Mouse (Mus musculus) lung, embryonic 14.5 days (tissue): ENCODE measurements around the gene Mapkapk2. TPM values are rescaled to one million over a fixed set of nuclear protein-coding genes. Genes with fewer than 3 reads are reported as not detected.
A peak's percentile ranks its signal among the peaks of the same experiment; 100 is the strongest.

Experiments
- ATAC-seq: fragments of 200-750 bp; cut with Nextera tagmentation; 2 replicates; pipeline ENCODE4 v1.8.0; 2017; ENCODE audit warnings: mild to moderate bottlenecking, moderate TSS enrichment, moderate library complexity; ENCODE audit not compliant: insufficient read depth
- DNase-seq: peaks from one replicate; pipeline ENCODE4 v3.0.0-alpha.2; 2015
- H3K27ac ChIP-seq: fragments of 300-500 bp; sonication (generic); 2 replicates; pipeline ENCODE4 v1.5.1; 2014; ENCODE audit warnings: low read depth, mild to moderate bottlenecking, moderate library complexity
- H3K27me3 ChIP-seq: fragments of 300-500 bp; sonication (generic); 2 replicates; pipeline ENCODE4 v1.6.1; 2014; ENCODE audit warnings: low read length, control low read depth; ENCODE audit not compliant: insufficient read depth
- H3K36me3 ChIP-seq: fragments of 300-500 bp; sonication (generic); 2 replicates; pipeline ENCODE4 v1.6.1; 2014; ENCODE audit warnings: control low read depth; ENCODE audit not compliant: insufficient read depth
- H3K4me1 ChIP-seq: fragments of 300-500 bp; sonication (generic); 2 replicates; pipeline ENCODE4 v1.6.1; 2014; ENCODE audit warnings: antibody characterized with exemption, control low read depth; ENCODE audit not compliant: insufficient read depth
- H3K4me2 ChIP-seq: fragments of 300-500 bp; sonication (generic); 2 replicates; pipeline ENCODE4 v1.6.1; 2014; ENCODE audit warnings: mild to moderate bottlenecking
- H3K4me3 ChIP-seq: fragments of 300-500 bp; sonication (generic); 2 replicates; pipeline ENCODE4 v1.5.1; 2014; ENCODE audit warnings: low read depth, low read length
- H3K9ac ChIP-seq: fragments of 300-500 bp; sonication (generic); 2 replicates; pipeline ENCODE4 v1.6.1; 2014
- H3K9me3 ChIP-seq: fragments of 300-500 bp; sonication (generic); 2 replicates; pipeline ENCODE4 v1.6.1; 2016; ENCODE audit warnings: low read depth, low read length, control low read depth
- CTCF ChIP-seq: IDR thresholded peaks from 2 replicates; pipeline ENCODE4 v1.5.1; 2016; ENCODE audit warnings: antibody characterized with exemption, low read depth
- WGBS: fragments of 180-500 bp; shearing (Covaris S2); extraction: QIAGEN DNeasy Blood & Tissue Kit; methylation state at CpG from one replicate; pipeline ENCODE4 v1.1.7; 2014; 5-methylcytosine and 5-hydroxymethylcytosine counted together
- polyA plus RNA-seq: library from polyadenylated mRNA; unstranded; fragments of >200 nt; fragmentation: Nextera tagmentation; extraction: Ambion mirVana; gene quantifications from 2 replicates; pipeline ENCODE4 v1.2.1, GENCODE M21; 2014

Mapkapk2 gene
- polyA plus RNA-seq, 1 experiment from 2014 or later, result 72.3 TPM

DNA sequence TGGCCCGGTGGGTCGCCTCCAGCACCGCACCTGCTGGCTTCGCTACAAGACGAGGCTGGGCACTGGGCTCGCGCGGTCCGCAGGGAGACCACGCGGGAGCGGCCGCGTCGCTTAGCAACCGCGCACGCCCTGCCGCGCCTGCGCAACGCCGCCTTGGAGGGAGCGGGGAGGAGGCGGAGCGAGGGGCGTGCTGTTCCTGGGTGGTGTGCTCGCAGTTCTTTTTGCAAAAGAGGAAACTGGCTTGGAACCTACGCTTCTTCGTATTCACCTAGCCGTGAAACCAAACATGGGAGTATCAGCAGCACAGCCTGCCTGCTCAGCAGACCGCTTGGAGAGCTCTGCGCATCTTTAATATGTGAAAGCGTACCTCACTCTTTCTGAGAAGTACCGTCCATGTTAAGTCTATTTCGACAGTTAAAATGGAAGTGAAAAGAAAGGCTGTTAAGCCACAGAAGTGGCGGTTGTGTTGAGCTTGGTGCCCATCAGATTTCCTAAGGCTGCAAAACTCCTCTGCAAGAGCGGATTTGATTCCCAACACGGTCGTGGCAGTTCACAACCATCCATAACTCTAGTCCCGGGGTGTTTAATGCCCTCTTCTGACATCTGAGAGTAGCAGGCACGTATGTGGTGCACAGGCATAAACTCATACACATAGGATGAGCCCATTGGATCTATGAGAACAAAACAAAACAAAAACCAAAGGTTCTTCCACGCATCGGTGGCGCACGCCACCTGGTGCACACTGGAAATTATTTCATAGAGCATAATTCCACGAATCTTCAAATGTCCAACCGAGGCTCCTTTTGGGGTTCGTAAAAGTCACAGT, 40.8 kb upstream of the Mapkapk2 start, which contains the start of gene Dyrk3:
Gene Dyrk3 (minus strand): TSS at position 150 of the 826 bp plus-strand sequence.
- ATAC-seq (peak; percentile 99), DNase-seq (peak; percentile 97)
- peak; percentile 58 for TF ChIP-seq CTCF
- Histone ChIP-seq H3K9ac (peak within 1 kb of the TSS; percentile 68), H3K27ac (peak within 1 kb of the TSS; percentile 91), H3K9me3 (no peaks in the 10 kb centered on the region), H3K27me3 (0 out of 2 replicates have a peak, but pooled peaks cover 5% of the 10 kb centered on the region), H3K4me3 (peak within 1 kb of the TSS; percentile 79), H3K4me2 (peak within 1 kb of the TSS; percentile 95), H3K4me1 (no peaks in the 10 kb centered on the region; the same call in 1 of the 2 replicates), H3K36me3 (no peaks in the 10 kb centered on the region)
- 2% methylated on average over 49 of the region's 49 CpGs for WGBS

DNA sequence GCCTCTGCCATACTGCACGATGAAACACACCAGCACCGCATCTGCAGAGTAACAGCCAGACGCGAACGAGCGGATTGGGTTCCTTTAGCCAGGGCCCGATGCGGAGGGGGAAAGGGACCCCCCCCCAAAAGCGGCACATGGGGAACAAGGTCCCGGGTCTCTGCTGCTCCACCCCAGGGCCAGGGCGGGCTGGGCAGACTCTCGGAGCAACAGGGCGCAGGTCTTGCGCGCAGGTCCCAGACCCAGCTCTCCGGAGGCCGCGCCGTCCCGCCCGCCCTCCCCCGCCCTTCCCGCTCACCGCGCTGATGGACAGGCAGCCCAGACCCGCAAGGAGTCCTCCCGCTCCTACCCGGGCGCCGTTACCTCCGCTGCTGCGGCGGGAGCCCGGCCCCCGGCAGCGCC, 40.1 kb upstream of the Mapkapk2 start:
- no peak for TF ChIP-seq CTCF
- ATAC-seq, result peak; percentile 86
- Histone ChIP-seq H3K27ac (peak overlapping the region; percentile 42), H3K4me2 (peak overlapping the region; percentile 95), H3K27me3 (0 out of 2 replicates have a peak, but pooled peaks cover 5% of the 10 kb centered on the region), H3K4me1 (no peaks in the 10 kb centered on the region; the same call in 1 of the 2 replicates), H3K9me3 (no peaks in the 10 kb centered on the region), H3K4me3 (peak overlapping the region; percentile 79), H3K9ac (peak overlapping the region; percentile 68), H3K36me3 (no peaks in the 10 kb centered on the region)
- 2% methylated on average over 31 of the region's 36 CpGs for WGBS
- no peak for DNase-seq

DNA sequence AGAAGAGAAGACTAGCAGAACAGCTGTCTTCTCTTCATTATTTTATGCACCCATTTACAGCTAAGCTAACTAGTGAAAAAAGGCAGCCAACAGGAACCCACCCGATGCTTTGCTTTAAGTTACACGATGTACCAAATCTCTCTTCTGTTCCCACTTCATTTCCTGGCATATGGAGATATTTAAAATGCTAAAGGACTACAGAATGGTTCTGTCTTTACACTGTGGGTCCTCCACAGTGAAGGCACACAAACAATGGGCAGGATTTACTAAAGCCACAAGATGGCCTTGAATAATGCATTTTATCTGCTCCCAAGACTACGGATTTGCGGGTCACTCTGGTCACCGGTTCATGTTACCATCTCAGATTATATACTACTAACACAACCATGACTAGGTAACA, 39.5 kb upstream of the Mapkapk2 start:
- Histone ChIP-seq H3K9ac (no peak overlapping the region), H3K4me1 (no peaks in the 10 kb centered on the region; the same call in 1 of the 2 replicates), H3K4me2 (peak overlapping the region; percentile 95), H3K9me3 (no peaks in the 10 kb centered on the region), H3K36me3 (no peaks in the 10 kb centered on the region), H3K4me3 (peak overlapping the region; percentile 79), H3K27me3 (0 out of 2 replicates have a peak, but pooled peaks cover 5% of the 10 kb centered on the region), H3K27ac (no peak overlapping the region)
- no peak for TF ChIP-seq CTCF
- WGBS, result 28% methylated on average over 5 of the region's 5 CpGs
- ATAC-seq (no peak), DNase-seq (no peak)

DNA sequence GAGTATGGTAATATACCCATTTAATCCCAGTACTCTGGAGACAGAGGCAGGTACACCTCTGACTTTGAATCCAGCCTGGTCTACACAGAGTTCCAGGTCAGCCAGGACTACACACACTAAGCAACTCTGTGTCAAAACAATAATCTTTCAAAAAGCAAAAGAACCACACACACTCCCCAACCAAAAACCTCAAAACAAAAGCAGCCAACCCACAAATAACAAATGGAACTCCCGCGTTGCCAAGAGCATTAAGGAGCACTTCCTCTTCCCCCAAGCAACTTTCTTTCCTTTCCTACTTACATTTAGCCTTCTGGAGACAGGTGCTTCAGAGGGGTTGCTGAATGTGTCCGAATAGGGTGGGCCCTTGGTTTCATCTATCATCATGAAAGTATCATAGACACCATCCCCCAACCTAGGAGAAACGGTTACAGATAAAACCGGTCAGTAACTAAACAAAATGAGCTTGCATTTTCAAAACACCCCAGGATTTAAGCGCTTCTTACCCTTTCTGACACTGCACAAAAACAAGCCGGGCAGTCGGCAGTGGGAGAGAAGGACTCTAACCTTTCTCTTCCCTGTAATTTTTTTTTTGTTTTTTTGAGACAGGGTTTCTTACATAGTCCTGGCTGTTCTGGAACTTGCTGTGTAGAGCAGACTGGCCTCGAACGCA, 38.5 kb upstream of the Mapkapk2 start:
- H3K4me1 ChIP-seq, result no peaks in the 10 kb centered on the region; the same call in 1 of the 2 replicates
- H3K27me3 ChIP-seq, result 0 out of 2 replicates have a peak, but pooled peaks cover 5% of the 10 kb centered on the region
- no peaks in the 10 kb centered on the region for H3K36me3 ChIP-seq
- 70% methylated on average over 10 of the region's 10 CpGs for WGBS
- H3K27ac ChIP-seq, result no peak overlapping the region
- no peaks in the 10 kb centered on the region for H3K9me3 ChIP-seq
- no peak overlapping the region for H3K9ac ChIP-seq
- no peak for TF ChIP-seq CTCF
- H3K4me2 ChIP-seq, result peak overlapping the region; percentile 18; the same call in 1 of the 2 replicates
- H3K4me3 ChIP-seq, result 0 out of 2 replicates have a peak overlapping the region, but pooled peaks have one; percentile 6
- DNase-seq (no peak), ATAC-seq (no peak)

DNA sequence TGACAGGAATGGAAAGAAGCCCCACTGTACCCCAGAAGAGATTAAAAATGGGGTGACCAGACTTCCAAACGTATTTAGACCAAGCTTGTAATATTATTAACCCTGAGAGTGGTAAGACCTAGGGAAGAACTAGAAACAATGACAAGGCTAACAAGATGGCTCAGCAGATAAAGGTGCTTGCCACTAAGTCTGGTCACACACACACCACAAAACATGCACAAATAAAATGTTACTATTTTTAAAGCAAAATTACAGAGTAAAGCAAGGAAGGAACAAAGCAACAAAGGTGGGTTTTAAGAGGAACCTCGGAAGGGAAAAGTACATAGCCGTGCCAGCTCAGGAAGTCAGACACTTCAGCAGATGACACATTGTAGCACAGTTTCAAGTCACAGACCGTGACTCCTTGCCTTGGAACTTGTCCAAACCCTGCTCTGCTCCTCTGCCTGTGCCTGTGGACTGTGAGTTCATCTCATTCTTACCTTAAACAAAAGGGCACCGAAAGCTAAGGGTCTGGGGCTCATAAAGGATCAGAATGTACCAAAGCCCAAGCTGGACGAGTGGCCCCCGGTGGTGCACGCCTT, 37.4 kb upstream of the Mapkapk2 start:
- ATAC-seq, result no peak
- Histone ChIP-seq H3K27ac (no peak overlapping the region), H3K36me3 (0 out of 2 replicates have a peak, but pooled peaks cover under 1% of the 10 kb centered on the region), H3K9ac (peak overlapping the region; percentile 20; the same call in 1 of the 2 replicates), H3K4me3 (no peak overlapping the region), H3K4me2 (0 out of 2 replicates have a peak overlapping the region, but pooled peaks have one; percentile 10), H3K9me3 (no peaks in the 10 kb centered on the region), H3K4me1 (no peaks in the 10 kb centered on the region; the same call in 1 of the 2 replicates), H3K27me3 (0 out of 2 replicates have a peak, but pooled peaks cover 5% of the 10 kb centered on the region)
- TF ChIP-seq CTCF, result no peak
- WGBS, result 55% methylated on average over 8 of the region's 8 CpGs
- DNase-seq, result peak; percentile 56

DNA sequence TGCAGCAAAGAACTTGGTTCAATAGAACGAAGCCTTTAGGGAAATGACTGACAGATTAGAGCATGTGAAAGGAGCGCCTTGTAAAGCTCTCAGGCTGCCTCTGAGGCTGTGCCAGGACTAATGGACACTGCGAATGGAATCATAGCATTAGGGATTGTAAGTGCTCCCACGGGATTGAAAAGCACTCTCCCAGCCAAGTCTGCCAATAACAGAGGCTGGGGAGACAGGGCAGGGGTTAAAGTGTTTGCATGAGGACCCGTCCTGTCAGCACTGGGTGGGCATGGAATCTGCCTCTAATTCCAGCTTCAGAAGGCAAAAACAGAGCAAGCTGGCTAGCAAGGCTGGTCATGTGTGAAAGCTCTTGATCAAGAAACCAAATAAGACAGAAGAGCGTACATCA, 36.6 kb upstream of the Mapkapk2 start:
- Histone ChIP-seq H3K27ac (no peak overlapping the region), H3K4me3 (no peak overlapping the region)

More for the DNA sequence above, 36.6 kb upstream of the Mapkapk2 start:
- H3K27me3 ChIP-seq, result 0 out of 2 replicates have a peak, but pooled peaks cover 5% of the 10 kb centered on the region
- 77% methylated on average over 6 of the region's 6 CpGs for WGBS
- ATAC-seq (no peak), DNase-seq (no peak)
- no peaks in the 10 kb centered on the region; the same call in 1 of the 2 replicates for H3K4me1 ChIP-seq
- H3K9me3 ChIP-seq, result no peaks in the 10 kb centered on the region
- no peak overlapping the region for H3K9ac ChIP-seq
- no peak overlapping the region for H3K4me2 ChIP-seq
- peaks cover 7% of the 10 kb centered on the region; the same call in 1 of the 2 replicates for H3K36me3 ChIP-seq
- no peak for TF ChIP-seq CTCF
